Mouse (Mus musculus) forebrain, embryonic 11.5 days (tissue): ENCODE results near the gene Abhd14b. TPM values are rescaled to one million over a fixed set of nuclear protein-coding genes. Genes with fewer than 3 reads are reported as not detected.

ENCODE experiments used
- ATAC-seq: fragments of 200-750 bp; cut with Nextera tagmentation; replicated peaks from 2 replicates; pipeline ENCODE4 v1.8.0; 2017; ENCODE audit warnings: moderate TSS enrichment; ENCODE audit not compliant: low FRiP score
- DNase-seq: peaks from one replicate; pipeline ENCODE4 v3.0.0-alpha.2; 2017; ENCODE audit warnings: low spot score
- H3K27ac ChIP-seq: fragments of 300-500 bp; sonication (generic); 2 replicates; pipeline ENCODE4 v1.5.1; 2014; ENCODE audit warnings: low read depth, low read length
- H3K27me3 ChIP-seq: fragments of 300-500 bp; sonication (generic); 2 replicates; pipeline ENCODE4 v1.6.1; 2014; ENCODE audit warnings: mild to moderate bottlenecking, low read length, mixed read lengths; ENCODE audit not compliant: control insufficient read depth, insufficient read depth
- H3K36me3 ChIP-seq: fragments of 300-500 bp; sonication (generic); 2 replicates; pipeline ENCODE4 v1.6.1; 2014; ENCODE audit warnings: mild to moderate bottlenecking, low read length, moderate library complexity, mixed read lengths; ENCODE audit not compliant: control insufficient read depth, insufficient read depth
- H3K4me1 ChIP-seq: fragments of 300-500 bp; sonication (generic); replicated peaks from 2 replicates; pipeline ENCODE4 v1.6.1; 2014; ENCODE audit warnings: low read length, mixed read lengths; ENCODE audit not compliant: control insufficient read depth, insufficient read depth
- H3K4me2 ChIP-seq: fragments of 300-500 bp; sonication (generic); 2 replicates; pipeline ENCODE4 v1.6.1; 2014; ENCODE audit warnings: low read depth, mild to moderate bottlenecking, low read length, moderate library complexity, mixed read lengths; ENCODE audit not compliant: severe bottlenecking
- H3K4me3 ChIP-seq: fragments of 300-500 bp; sonication (generic); 2 replicates; pipeline ENCODE4 v1.5.1; 2014; ENCODE audit warnings: low read depth, low read length
- H3K9ac ChIP-seq: fragments of 300-500 bp; sonication (generic); 2 replicates; pipeline ENCODE4 v1.6.1; 2014; ENCODE audit warnings: low read length
- H3K9me3 ChIP-seq: fragments of 300-500 bp; sonication (generic); 2 replicates; pipeline ENCODE4 v1.6.1; 2016; ENCODE audit warnings: low read length, mixed read lengths; ENCODE audit not compliant: control insufficient read depth
- WGBS: fragments of 180-500 bp; shearing (Covaris S2); extraction: QIAGEN DNeasy Blood & Tissue Kit; methylation state at CpG from one replicate; pipeline ENCODE4 v1.1.7; 2014; 5-methylcytosine and 5-hydroxymethylcytosine counted together
- polyA plus RNA-seq: library from polyadenylated mRNA; unstranded; fragments of >200 nt; fragmentation: Nextera tagmentation; extraction: Ambion mirVana; gene quantifications from 2 replicates; pipeline ENCODE4 v1.2.1, GENCODE M21; 2014

Abhd14b gene
- polyA plus RNA-seq, 1 experiment from 2014 or later = 4.7 TPM

DNA sequence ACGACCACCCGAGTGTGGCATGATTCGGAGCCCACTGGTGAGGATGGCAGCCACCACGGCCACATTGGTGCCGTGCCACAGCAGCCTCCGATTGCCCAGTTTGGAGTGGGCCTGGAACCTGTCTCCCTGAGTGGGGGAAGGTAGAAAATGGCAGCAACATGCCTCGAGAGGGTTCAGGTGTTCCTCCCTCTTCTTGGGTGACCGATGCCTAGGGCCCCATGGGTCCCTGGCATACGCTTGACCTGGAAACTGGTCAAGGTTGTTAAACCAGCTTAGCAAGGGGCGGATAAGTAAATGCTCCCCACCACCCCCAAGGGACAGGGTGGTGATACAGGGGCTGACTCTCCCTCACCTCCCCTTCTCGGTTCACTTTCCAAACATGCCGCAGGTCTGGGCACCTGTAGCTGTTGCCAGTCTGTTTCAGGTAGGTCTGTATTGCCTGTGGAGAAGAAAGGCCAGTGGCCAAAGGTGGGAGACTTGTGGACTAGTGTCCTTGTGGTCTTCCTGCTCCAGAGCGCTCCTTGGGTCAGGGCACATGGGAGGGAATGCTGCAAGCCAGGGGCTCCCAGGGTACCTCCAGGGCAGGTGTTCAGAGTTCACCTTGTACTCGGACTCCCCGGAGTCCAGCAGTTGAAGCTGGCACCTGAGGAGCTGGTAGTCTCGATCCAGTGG is 26.0 kb downstream of the Abhd14b start:
- no peaks in the 10 kb centered on the region for H3K9me3 ChIP-seq
- no peaks in the 10 kb centered on the region for H3K27me3 ChIP-seq
- H3K4me2 ChIP-seq = no peak overlapping the region
- H3K4me1 ChIP-seq = peaks cover 17% of the 10 kb centered on the region
- H3K4me3 ChIP-seq = no peak overlapping the region
- no peaks in the 10 kb centered on the region for H3K36me3 ChIP-seq
- DNase-seq (no peak), ATAC-seq (no peak)
- H3K9ac ChIP-seq = no peak overlapping the region
- H3K27ac ChIP-seq = no peak overlapping the region
- 91% methylated on average over 16 of the region's 16 CpGs for WGBS

GRCm38 (mm10) chr9:106473753-106474105 is 26.5 kb downstream of the Abhd14b start:
- WGBS = 81% methylated on average over 5 of the region's 5 CpGs
- peaks cover 17% of the 10 kb centered on the region for H3K4me1 ChIP-seq

GRCm38 (mm10) chr9:106474456-106474855 is 27.2 kb downstream of the Abhd14b start:
- Histone ChIP-seq H3K4me1 (peaks cover 17% of the 10 kb centered on the region), H3K27ac (no peak overlapping the region), H3K9me3 (no peaks in the 10 kb centered on the region), H3K9ac (peak overlapping the region; percentile 41; the same call in 1 of the 2 replicates), H3K4me3 (no peak overlapping the region), H3K4me2 (no peak overlapping the region), H3K36me3 (no peaks in the 10 kb centered on the region), H3K27me3 (no peaks in the 10 kb centered on the region)
- 2% methylated on average over 6 of the region's 6 CpGs for WGBS
- peak; percentile 92 for DNase-seq
- peak; percentile 32 for ATAC-seq

More at GRCm38 (mm10) chr9:106473753-106474105, 26.5 kb downstream of the Abhd14b start:
- ATAC-seq = no peak
- Histone ChIP-seq H3K27me3 (no peaks in the 10 kb centered on the region), H3K9me3 (no peaks in the 10 kb centered on the region), H3K9ac (no peak overlapping the region), H3K27ac (no peak overlapping the region), H3K4me2 (no peak overlapping the region), H3K36me3 (no peaks in the 10 kb centered on the region), H3K4me3 (no peak overlapping the region)
- DNase-seq = no peak

DNA sequence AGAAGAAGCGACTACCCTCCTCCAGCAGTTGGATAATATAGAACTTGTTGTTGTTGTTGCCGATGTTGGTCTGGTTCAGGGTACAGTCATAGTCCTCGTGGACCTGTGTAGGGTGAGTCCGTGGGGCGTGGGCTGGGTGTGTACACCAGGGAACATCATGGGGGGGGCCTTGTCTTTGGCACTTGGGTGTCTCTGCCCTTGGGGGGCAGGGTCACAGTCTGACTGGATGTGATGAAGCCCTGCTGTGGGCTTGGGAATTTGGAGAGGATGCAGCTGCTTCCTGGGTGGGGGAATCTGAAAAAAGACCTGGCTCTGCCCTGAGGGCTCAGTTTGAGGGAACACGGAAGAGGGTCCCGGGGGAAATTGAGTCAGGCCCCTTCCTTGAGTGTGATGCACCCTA is 27.8 kb downstream of the Abhd14b start:
- H3K27ac ChIP-seq = no peak overlapping the region

GRCm38 (mm10) chr9:106475663-106476001 is 28.4 kb downstream of the Abhd14b start, which contains the start of gene Rrp9:
Gene Rrp9 (plus strand): TSS chr9:106475963.
- Histone ChIP-seq H3K9ac (peak within 1 kb of the TSS; percentile 39), H3K4me1 (peaks cover 17% of the 10 kb centered on the region), H3K27ac (no peak within 1 kb of the TSS), H3K36me3 (no peaks in the 10 kb centered on the region; the same call in 1 of the 2 replicates), H3K27me3 (no peaks in the 10 kb centered on the region), H3K4me2 (peak within 1 kb of the TSS; percentile 31), H3K4me3 (no peak within 1 kb of the TSS), H3K9me3 (no peaks in the 10 kb centered on the region)
- DNase-seq = no peak
- WGBS = 90% methylated on average over 10 of the region's 10 CpGs
- ATAC-seq = no peak

More for the DNA sequence above, 27.8 kb downstream of the Abhd14b start:
- no peak overlapping the region for H3K4me2 ChIP-seq
- H3K36me3 ChIP-seq = no peaks in the 10 kb centered on the region
- no peak overlapping the region for H3K4me3 ChIP-seq
- DNase-seq (no peak), ATAC-seq (no peak)
- H3K27me3 ChIP-seq = no peaks in the 10 kb centered on the region
- H3K9ac ChIP-seq = 0 out of 2 replicates have a peak overlapping the region, but pooled peaks have one; percentile 27
- 67% methylated on average over 7 of the region's 7 CpGs for WGBS
- peaks cover 17% of the 10 kb centered on the region for H3K4me1 ChIP-seq
- no peaks in the 10 kb centered on the region for H3K9me3 ChIP-seq

DNA sequence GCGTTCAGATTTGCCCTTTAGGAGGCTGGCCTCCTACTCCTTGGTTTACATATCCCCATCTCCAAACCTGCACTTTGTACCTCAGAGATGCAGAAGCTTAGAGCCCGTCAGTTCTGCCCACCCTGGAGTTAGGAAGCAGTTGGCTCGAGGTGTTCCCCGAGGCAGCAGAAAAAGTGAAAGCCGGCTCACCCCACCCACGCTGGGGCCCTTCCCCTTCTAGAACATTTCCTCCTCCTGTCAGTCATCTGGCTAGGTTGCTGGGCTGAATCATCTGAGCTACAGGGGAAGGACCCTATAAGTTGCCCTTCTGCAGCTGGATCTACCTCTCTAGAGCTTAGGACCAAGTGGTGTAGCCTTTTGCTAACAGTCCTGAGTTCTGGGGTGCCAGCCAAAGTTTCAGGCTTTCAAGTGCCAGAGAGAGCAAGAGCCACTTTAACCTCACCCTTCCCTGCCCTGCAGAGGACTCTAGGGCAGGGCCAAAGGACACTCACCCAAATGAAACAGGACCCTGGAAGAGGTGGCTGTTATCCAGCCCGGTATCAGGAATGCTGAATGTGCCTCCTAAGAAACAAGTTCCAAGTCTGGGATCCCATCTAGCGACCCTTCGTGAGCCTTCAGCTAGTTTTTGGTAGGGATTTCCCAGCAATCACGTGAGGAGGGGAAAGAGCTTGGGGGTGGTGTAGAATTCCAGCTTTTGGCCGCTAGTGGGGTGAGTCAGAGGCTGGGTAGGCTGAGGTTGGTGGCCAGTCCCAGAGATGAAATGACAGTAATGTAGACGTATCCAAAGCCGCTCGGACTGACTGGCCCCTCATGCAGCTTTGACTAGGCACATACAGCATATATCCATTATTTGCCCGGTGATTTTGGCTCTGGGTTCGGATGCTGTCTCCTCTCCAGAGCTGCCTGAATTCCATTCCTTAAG is 29.0 kb downstream of the Abhd14b start:
- Histone ChIP-seq H3K4me1 (peaks cover 17% of the 10 kb centered on the region), H3K4me3 (no peak overlapping the region), H3K27ac (no peak overlapping the region), H3K9ac (peak overlapping the region; percentile 39), H3K4me2 (peak overlapping the region; percentile 31), H3K9me3 (no peaks in the 10 kb centered on the region), H3K36me3 (no peaks in the 10 kb centered on the region; the same call in 1 of the 2 replicates), H3K27me3 (no peaks in the 10 kb centered on the region)
- 37% methylated on average over 16 of the region's 16 CpGs for WGBS
- DNase-seq (no peak), ATAC-seq (peak; percentile 62)

GRCm38 (mm10) chr9:106476924-106477484 is 29.7 kb downstream of the Abhd14b start, which contains the start of gene Parp3:
Gene Parp3 (minus strand): TSS chr9:106476949.
- Histone ChIP-seq H3K27ac (no peak within 1 kb of the TSS), H3K4me3 (peak within 1 kb of the TSS; percentile 70), H3K4me1 (peaks cover 12% of the 10 kb centered on the region), H3K36me3 (no peaks in the 10 kb centered on the region; the same call in 1 of the 2 replicates), H3K9ac (peak within 1 kb of the TSS; percentile 64), H3K9me3 (no peaks in the 10 kb centered on the region), H3K4me2 (peak within 1 kb of the TSS; percentile 76), H3K27me3 (no peaks in the 10 kb centered on the region)
- peak; percentile 99 for DNase-seq
- 0% methylated on average over 41 of the region's 41 CpGs for WGBS
- peak; percentile 98 for ATAC-seq

GRCm38 (mm10) chr9:106477649-106478048 is 30.4 kb downstream of the Abhd14b start:
- no peak overlapping the region for H3K27ac ChIP-seq
- H3K4me1 ChIP-seq = peaks cover 12% of the 10 kb centered on the region
- H3K9ac ChIP-seq = peak overlapping the region; percentile 64
- peak overlapping the region; percentile 76 for H3K4me2 ChIP-seq
- no peaks in the 10 kb centered on the region for H3K9me3 ChIP-seq
- H3K36me3 ChIP-seq = no peaks in the 10 kb centered on the region; the same call in 1 of the 2 replicates
- H3K27me3 ChIP-seq = no peaks in the 10 kb centered on the region
- peak overlapping the region; percentile 70 for H3K4me3 ChIP-seq
- no peak for DNase-seq
- WGBS = 7% methylated on average over 16 of the region's 16 CpGs
- no peak for ATAC-seq
